Mouse (Mus musculus) CD4-positive, CD25-positive, alpha-beta regulatory T cell, adult 4 months (primary cell): ENCODE measurements around the gene Calcb. TPM values are rescaled to one million over a fixed set of nuclear protein-coding genes. Genes with fewer than 3 reads are reported as not detected.

Experiments used
- ATAC-seq: one replicate; pipeline ENCODE4 v1.8.0; 2017
- polyA plus RNA-seq, 2 experiments: library from polyadenylated mRNA; unstranded; fragments of 100-300 nt; shearing (Covaris generic); gene quantifications; one replicate each; pipeline ENCODE4 v1.2.1; 2017

Gene Calcb
- polyA plus RNA-seq, 2 experiments from 2014 or later, result not detected

DNA sequence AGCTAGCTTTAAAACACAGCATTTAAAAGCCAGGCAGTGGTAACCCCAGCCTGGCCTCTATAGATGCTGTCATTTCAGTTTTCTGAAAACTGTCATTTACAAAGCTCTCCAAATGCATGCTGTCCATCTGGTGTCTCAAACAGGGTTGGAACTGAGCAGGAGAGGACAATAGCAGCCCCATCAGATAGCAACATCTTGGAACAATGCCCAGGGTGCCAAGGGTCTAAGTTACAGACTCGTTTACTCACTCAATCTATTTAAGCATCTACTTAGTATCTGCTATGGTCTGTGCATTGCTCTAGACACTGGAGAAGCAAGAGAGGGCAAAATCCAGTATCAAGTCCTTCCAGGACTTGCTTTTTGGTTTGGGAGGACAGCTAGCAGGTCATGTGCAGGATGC lies 35.8 kb downstream of the Calcb start:
- no peak for ATAC-seq

DNA sequence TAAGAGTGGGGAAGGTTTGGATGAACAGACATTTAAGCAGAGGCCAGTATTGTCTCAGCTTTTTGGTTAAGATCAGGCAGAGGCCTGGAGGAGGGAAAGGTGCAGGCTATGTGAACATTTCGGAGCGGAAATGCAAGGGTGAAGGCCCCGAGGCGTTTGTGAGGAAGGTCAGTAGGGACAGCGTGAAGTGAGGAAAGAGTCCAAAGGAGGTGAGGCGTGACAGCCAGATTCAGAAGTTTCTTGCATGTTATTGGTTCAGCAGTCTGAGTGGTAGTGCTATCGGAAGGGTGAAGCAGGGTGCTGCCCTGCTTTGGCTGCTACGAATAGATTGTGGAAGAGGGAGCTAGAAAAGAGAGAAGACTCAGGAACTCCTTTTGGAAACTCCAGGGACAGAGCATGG lies 36.2 kb downstream of the Calcb start:
- ATAC-seq, result no peak

DNA sequence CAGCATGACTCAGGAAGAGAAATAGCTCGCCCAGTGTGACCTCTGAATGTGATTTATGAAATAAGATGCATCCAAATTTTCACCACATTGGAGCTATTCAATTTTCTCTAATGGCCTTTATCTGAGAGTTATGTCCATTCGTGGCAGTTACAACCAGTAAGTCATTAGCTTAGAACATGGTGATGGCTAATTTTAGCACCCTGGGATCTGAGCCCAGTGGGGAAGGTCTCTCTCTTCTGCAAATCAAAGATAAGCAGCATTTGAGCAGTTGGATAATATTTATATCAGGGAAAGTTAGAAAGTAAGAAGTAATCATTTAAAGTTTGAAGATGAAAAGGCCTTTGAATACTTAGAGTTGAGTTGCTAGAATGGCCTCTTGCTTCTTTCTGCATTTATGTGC lies 44.2 kb downstream of the Calcb start:
- ATAC-seq, result no peak

- no peak for ATAC-seq
These were observed 46.8 kb downstream of the Calcb start for GRCm38 (mm10) chr7:114765273-114765672.

GRCm38 (mm10) chr7:114766523-114766922 lies 48.1 kb downstream of the Calcb start:
- ATAC-seq, result no peak

DNA sequence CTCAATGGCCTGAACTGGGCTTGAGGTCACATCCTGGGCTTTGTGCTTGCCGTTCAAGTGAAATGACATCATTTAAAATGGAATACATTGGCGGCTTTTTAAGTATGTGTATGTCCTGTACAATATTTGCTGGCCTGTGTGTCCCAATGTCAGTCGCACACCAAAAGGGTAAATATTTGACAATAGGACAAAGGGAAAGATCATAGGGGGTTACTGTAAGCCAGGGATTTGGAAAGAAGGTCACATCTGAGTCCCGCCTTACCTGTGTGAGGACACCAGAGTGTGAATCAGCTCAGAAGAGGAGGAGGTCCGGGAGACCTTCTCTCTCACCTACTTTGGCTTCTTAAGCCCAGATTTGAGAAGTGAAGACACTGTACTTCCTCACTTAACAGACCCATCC lies 50.1 kb downstream of the Calcb start:
- no peak for ATAC-seq

- ATAC-seq, result no peak
These were observed 50.6 kb downstream of the Calcb start for GRCm38 (mm10) chr7:114769041-114769440.

- ATAC-seq, result no peak
These were observed 52.1 kb downstream of the Calcb start for GRCm38 (mm10) chr7:114770586-114770985.

DNA sequence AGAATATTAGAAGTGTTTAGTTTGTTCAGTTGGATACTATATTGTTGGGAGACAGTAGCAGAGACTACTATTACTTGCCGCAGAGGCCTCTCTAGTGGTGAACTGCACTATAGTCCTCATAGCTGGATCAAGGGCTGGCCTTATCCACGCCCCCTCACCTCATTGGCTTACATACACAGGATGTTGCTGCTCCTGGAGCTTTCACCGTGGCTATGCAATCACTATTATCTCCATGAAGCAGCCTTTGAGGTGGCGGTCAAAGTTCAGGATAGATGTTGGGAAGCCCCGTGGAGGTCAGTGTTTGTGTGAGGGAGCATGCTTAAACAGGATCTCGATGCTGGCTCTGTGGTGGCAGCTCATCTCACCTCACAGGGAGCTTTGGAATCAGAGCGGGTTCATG lies 53.4 kb downstream of the Calcb start:
- ATAC-seq, result no peak

Other genes starting within 250 kb of the Calcb start
- gene Cyp2r1, start 155.7 kb upstream of the Calcb start, polyA plus RNA-seq, result 1 to 10 TPM; 1.1 to 2.4 TPM
- gene Calca, start 82.3 kb upstream of the Calcb start, polyA plus RNA-seq, result not detected
- gene Insc, start 25.1 kb downstream of the Calcb start, polyA plus RNA-seq, result not detected